Mouse (Mus musculus): ENCODE results near the gene Fgl2.

- no peak for TF ChIP-seq POLR2A (IDR thresholded peaks at IDR 0.05; ENCODE audit: control insufficient read depth, extremely low read depth, insufficient read depth, low read length, poor library complexity)
- no peak for TF ChIP-seq CTCF (IDR thresholded peaks at IDR 0.05; ENCODE audit: borderline replicate concordance, control insufficient read depth, extremely low read depth, insufficient read depth, low read length, poor library complexity)
Observed at GRCm38 (mm10) chr5:21331656-21332055, 40.8 kb upstream of the Fgl2 start.
